Mouse (Mus musculus) hindbrain, embryonic 14.5 days (tissue): ENCODE measurements around the gene Cep95. TPM values are rescaled to one million over a fixed set of nuclear protein-coding genes. Genes with fewer than 3 reads are reported as not detected.
"Not testable (repeated sequence)": the region's sequence is repeated elsewhere in the genome, so short reads cannot be mapped to it uniquely, and the experiment has no call there.

Experiments used
- ATAC-seq: fragments of 200-750 bp; cut with Nextera tagmentation; 2 replicates; pipeline ENCODE4 v1.8.0; 2017; ENCODE audit warnings: moderate number of reproducible peaks, mild to moderate bottlenecking, moderate TSS enrichment, moderate library complexity; ENCODE audit not compliant: low FRiP score
- DNase-seq: peaks from one replicate; pipeline ENCODE4 v3.0.0-alpha.2; 2015; ENCODE audit warnings: low spot score
- H3K27ac ChIP-seq: fragments of 300-500 bp; sonication (generic); 2 replicates; pipeline ENCODE4 v1.5.1; 2014; ENCODE audit warnings: mild to moderate bottlenecking, moderate library complexity
- H3K27me3 ChIP-seq: fragments of 300-500 bp; sonication (generic); 2 replicates; pipeline ENCODE4 v1.6.1; 2014; ENCODE audit warnings: mild to moderate bottlenecking, low read length, mixed read lengths; ENCODE audit not compliant: control insufficient read depth, insufficient read depth
- H3K36me3 ChIP-seq: fragments of 300-500 bp; sonication (generic); replicated peaks from 2 replicates; pipeline ENCODE4 v1.6.1; 2014; ENCODE audit not compliant: control insufficient read depth, insufficient read depth
- H3K4me1 ChIP-seq: fragments of 300-500 bp; sonication (generic); replicated peaks from 2 replicates; pipeline ENCODE4 v1.6.1; 2014; ENCODE audit warnings: antibody characterized with exemption, low read length, mixed read lengths; ENCODE audit not compliant: control insufficient read depth, insufficient read depth
- H3K4me2 ChIP-seq: fragments of 300-500 bp; sonication (generic); replicated peaks from 2 replicates; pipeline ENCODE4 v1.6.1; 2014; ENCODE audit warnings: mild to moderate bottlenecking, moderate library complexity
- H3K4me3 ChIP-seq: fragments of 300-500 bp; sonication (generic); replicated peaks from 2 replicates; pipeline ENCODE4 v1.5.1; 2014; ENCODE audit warnings: mild to moderate bottlenecking, low read length
- H3K9ac ChIP-seq: fragments of 300-500 bp; sonication (generic); 2 replicates; pipeline ENCODE4 v1.6.1; 2014
- H3K9me3 ChIP-seq: fragments of 300-500 bp; sonication (generic); 2 replicates; pipeline ENCODE4 v1.6.1; 2016; ENCODE audit warnings: low read length; ENCODE audit not compliant: control insufficient read depth
- WGBS: fragments of 180-500 bp; shearing (Covaris S2); extraction: QIAGEN DNeasy Blood & Tissue Kit; methylation state at CpG from one replicate; pipeline ENCODE4 v1.1.7; 2014; 5-methylcytosine and 5-hydroxymethylcytosine counted together
- polyA plus RNA-seq: library from polyadenylated mRNA; unstranded; fragments of >200 nt; fragmentation: Nextera tagmentation; extraction: Ambion mirVana; gene quantifications from 2 replicates; pipeline ENCODE4 v1.2.1, GENCODE M21; 2014

Gene Cep95
- polyA plus RNA-seq = 10.8 and 11.4 TPM in 2 replicates

- under 1% methylated on average over 52 of the region's 58 CpGs for WGBS
Measured at GRCm38 (mm10) chr11:106788775-106789459, at the start of gene Cep95, which contains the start of gene Ddx5. Gene Cep95 (plus strand): TSS chr11:106789252. Gene Ddx5 (minus strand): TSS chr11:106789185.

GRCm38 (mm10) chr11:106740724-106741123, 48.3 kb upstream of the Cep95 start:
- WGBS = 93% methylated on average over 8 of the region's 8 CpGs
- ATAC-seq, H3K27me3 ChIP-seq, H3K9ac ChIP-seq, H3K36me3 ChIP-seq, H3K9me3 ChIP-seq, DNase-seq, H3K4me2 ChIP-seq, H3K27ac ChIP-seq, H3K4me3 ChIP-seq: not testable (repeated sequence)
- peaks cover 19% of the 10 kb centered on the region for H3K4me1 ChIP-seq

More at GRCm38 (mm10) chr11:106788775-106789459, at the start of gene Cep95, which contains the start of gene Ddx5:
- Histone ChIP-seq H3K36me3 (peaks cover 52% of the 10 kb centered on the region), H3K27ac (peak within 1 kb of the TSS; percentile 99), H3K27me3 (no peaks in the 10 kb centered on the region), H3K4me1 (peaks cover 29% of the 10 kb centered on the region), H3K4me3 (peak within 1 kb of the TSS; percentile 72), H3K9ac (peak within 1 kb of the TSS; percentile 99), H3K4me2 (peak within 1 kb of the TSS; percentile 86), H3K9me3 (no peaks in the 10 kb centered on the region)
- peak; percentile 93 for DNase-seq
- peak; percentile 93 for ATAC-seq

- Histone ChIP-seq H3K4me2 (no peak overlapping the region), H3K4me1 (peaks cover 15% of the 10 kb centered on the region), H3K9me3 (no peaks in the 10 kb centered on the region), H3K9ac (no peak overlapping the region), H3K27ac (no peak overlapping the region), H3K4me3 (no peak overlapping the region), H3K27me3 (no peaks in the 10 kb centered on the region), H3K36me3 (no peaks in the 10 kb centered on the region)
- WGBS = 21% methylated on average over 6 of the region's 6 CpGs
- DNase-seq (peak; percentile 56), ATAC-seq (no peak)
Measured at GRCm38 (mm10) chr11:106741232-106741631, 47.8 kb upstream of the Cep95 start.

GRCm38 (mm10) chr11:106741826-106742225, 47.2 kb upstream of the Cep95 start:
- Histone ChIP-seq H3K36me3 (no peaks in the 10 kb centered on the region), H3K27ac (no peak overlapping the region), H3K4me1 (peaks cover 9% of the 10 kb centered on the region), H3K4me3 (no peak overlapping the region), H3K27me3 (no peaks in the 10 kb centered on the region), H3K4me2 (no peak overlapping the region), H3K9ac (no peak overlapping the region), H3K9me3 (no peaks in the 10 kb centered on the region)
- ATAC-seq = no peak
- 88% methylated on average over 3 of the region's 3 CpGs for WGBS
- no peak for DNase-seq

GRCm38 (mm10) chr11:106742388-106742841, 46.6 kb upstream of the Cep95 start:
- DNase-seq = peak; percentile 85
- Histone ChIP-seq H3K27ac (no peak overlapping the region), H3K4me3 (no peak overlapping the region), H3K27me3 (no peaks in the 10 kb centered on the region), H3K4me1 (peaks cover 3% of the 10 kb centered on the region; the same call in 1 of the 2 replicates), H3K9me3 (no peaks in the 10 kb centered on the region), H3K4me2 (no peak overlapping the region), H3K36me3 (no peaks in the 10 kb centered on the region), H3K9ac (no peak overlapping the region)
- WGBS = 45% methylated on average over 6 of the region's 6 CpGs
- no peak for ATAC-seq

GRCm38 (mm10) chr11:106744949-106745348, 44.1 kb upstream of the Cep95 start:
- H3K4me1 ChIP-seq = no peaks in the 10 kb centered on the region
- H3K36me3 ChIP-seq = no peaks in the 10 kb centered on the region
- WGBS = 92% methylated on average over 5 of the region's 5 CpGs
- H3K27me3 ChIP-seq = no peaks in the 10 kb centered on the region
- H3K4me3 ChIP-seq = no peak overlapping the region
- no peak overlapping the region for H3K4me2 ChIP-seq
- ATAC-seq = no peak
- no peak for DNase-seq
- H3K9ac ChIP-seq = no peak overlapping the region
- H3K27ac ChIP-seq = no peak overlapping the region
- no peaks in the 10 kb centered on the region for H3K9me3 ChIP-seq

GRCm38 (mm10) chr11:106749557-106750120, 39.4 kb upstream of the Cep95 start:
- H3K4me1 ChIP-seq, ATAC-seq, H3K9ac ChIP-seq, DNase-seq, H3K4me2 ChIP-seq, H3K27me3 ChIP-seq, H3K9me3 ChIP-seq, H3K36me3 ChIP-seq, H3K27ac ChIP-seq, H3K4me3 ChIP-seq: not testable (repeated sequence)
- WGBS = 97% methylated on average over 7 of the region's 7 CpGs

- Histone ChIP-seq H3K27ac (no peak within 1 kb of the TSS), H3K4me2 (no peak within 1 kb of the TSS), H3K4me3 (no peak within 1 kb of the TSS), H3K4me1 (no peaks in the 10 kb centered on the region), H3K36me3 (no peaks in the 10 kb centered on the region), H3K9ac (no peak within 1 kb of the TSS), H3K27me3 (no peaks in the 10 kb centered on the region), H3K9me3 (no peaks in the 10 kb centered on the region)
- WGBS = 86% methylated on average over 13 of the region's 13 CpGs
- ATAC-seq (no peak), DNase-seq (no peak)
Measured at GRCm38 (mm10) chr11:106750121-106750751, 38.8 kb upstream of the Cep95 start, which contains the start of gene Pecam1. Gene Pecam1 (minus strand): TSS chr11:106750628.
